Mouse (Mus musculus): ENCODE results near the gene Dsn1.

The Dsn1 gene

GRCm38 (mm10) chr2:157006511-157007233, at the start of gene Dsn1:
Gene Dsn1, minus strand, starts transcription at chr2:157007154.
- peak; percentile 89 for DNase-seq

- peak in 1 of 2 experiments; percentile 2 for DNase-seq
Observed at GRCm38 (mm10) chr2:157055721-157056120, 48.8 kb upstream of the Dsn1 start.

- DNase-seq: peak; percentile 40 to 59
Observed at GRCm38 (mm10) chr2:157054816-157055215, 47.9 kb upstream of the Dsn1 start.

- peak; percentile 65 to 78 for DNase-seq
Observed at GRCm38 (mm10) chr2:157054297-157054696, 47.3 kb upstream of the Dsn1 start.

GRCm38 (mm10) chr2:157053787-157054186, 46.8 kb upstream of the Dsn1 start:
- DNase-seq: peak in 1 of 2 experiments; percentile 4

GRCm38 (mm10) chr2:157053124-157053523, 46.2 kb upstream of the Dsn1 start:
- DNase-seq: peak in 1 of 2 experiments; percentile 2

GRCm38 (mm10) chr2:157052448-157052847, 45.5 kb upstream of the Dsn1 start:
- DNase-seq: peak in 1 of 2 experiments; percentile 2

- DNase-seq: no peak
Observed at GRCm38 (mm10) chr2:157049831-157050243, 42.9 kb upstream of the Dsn1 start.

- DNase-seq: no peak
Observed at GRCm38 (mm10) chr2:157048395-157049181, 41.6 kb upstream of the Dsn1 start.

GRCm38 (mm10) chr2:157046956-157047355, 40.0 kb upstream of the Dsn1 start:
- no peak for DNase-seq

- no peak for DNase-seq
Observed at GRCm38 (mm10) chr2:157045932-157046331, 39.0 kb upstream of the Dsn1 start.

GRCm38 (mm10) chr2:157043987-157044386, 37.0 kb upstream of the Dsn1 start:
- DNase-seq: no peak

- no peak for DNase-seq
Observed at GRCm38 (mm10) chr2:157043556-157043955, 36.6 kb upstream of the Dsn1 start.

GRCm38 (mm10) chr2:157041421-157041820, 34.5 kb upstream of the Dsn1 start:
- no peak for DNase-seq

- no peak for DNase-seq
Observed at GRCm38 (mm10) chr2:157040649-157041046, 33.7 kb upstream of the Dsn1 start.

- peak in 1 of 2 experiments; percentile 55 for DNase-seq
Observed at GRCm38 (mm10) chr2:157039900-157040648, 33.1 kb upstream of the Dsn1 start.

GRCm38 (mm10) chr2:157037303-157037702, 30.3 kb upstream of the Dsn1 start:
- DNase-seq: peak in 1 of 2 experiments; percentile 27

GRCm38 (mm10) chr2:157036400-157036799, 29.4 kb upstream of the Dsn1 start:
- peak in 1 of 2 experiments; percentile 39 for DNase-seq

- no peak for DNase-seq
Observed at GRCm38 (mm10) chr2:157035371-157035770, 28.4 kb upstream of the Dsn1 start.

- peak; percentile 75 to 83 for DNase-seq
Observed at GRCm38 (mm10) chr2:157030804-157031203, 23.9 kb upstream of the Dsn1 start.

- no peak for DNase-seq
Observed at GRCm38 (mm10) chr2:157028261-157028660, 21.3 kb upstream of the Dsn1 start.

- no peak for DNase-seq
Observed at GRCm38 (mm10) chr2:157027106-157028008, 20.4 kb upstream of the Dsn1 start.
